Comparison of ENCODE assay signal across 11 mouse cellular contexts in the genomic region with DNA sequence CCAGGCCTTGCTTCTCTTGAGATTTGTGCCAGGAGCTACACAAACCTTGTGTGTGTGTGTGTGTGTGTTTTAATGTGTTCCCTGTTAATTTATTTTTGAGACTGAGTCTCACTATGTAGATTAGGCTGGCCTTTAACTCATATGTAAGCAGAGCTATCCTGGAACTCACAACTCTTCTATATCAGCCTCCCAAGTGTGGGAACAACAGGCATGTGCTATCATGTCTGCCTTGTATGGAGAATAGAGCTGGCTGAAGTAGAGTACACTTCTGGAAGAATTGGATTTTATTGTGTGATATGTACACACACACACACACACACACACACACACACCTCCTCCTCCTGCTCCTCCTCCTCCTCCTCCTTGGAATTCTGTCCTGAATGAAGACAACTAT. TPM values are rescaled to one million over a fixed set of nuclear protein-coding genes. Genes with fewer than 3 reads are reported as not detected.
DNase-seq lines count a peak whose midpoint lies in the region; ATAC-seq and TF ChIP-seq lines count a peak whose summit lies in the region.
"Had no signal": no experiment of that assay in that cellular context is flagged by ENCODE, and none has a peak within 500 bp of the region (broad histone marks: within the 10 kb centered on the region; RNA-seq: fewer than 3 reads in every experiment).

No protein-coding gene starts in this region.

- intact Hi-C loops in heart, postnatal 25 days (cut with DNase I), result loop anchor here (5.0 kb wide), 1 partner anchor 36 kb away; no protein-coding TSS in a partner anchor

- H3K27me3 ChIP-seq in heart, embryonic 13.5 days (replicated peaks), result no peaks in the 10 kb centered on the region
- H3K27me3 ChIP-seq in liver, embryonic 12.5 days (replicated peaks), result no peaks in the 10 kb centered on the region
- no peaks in the 10 kb centered on the region for H3K27me3 ChIP-seq in forebrain, postnatal 0 days (ENCODE audit: insufficient read depth, low read length)
- H3K27me3 ChIP-seq in midbrain, embryonic 16.5 days (ENCODE audit: control insufficient read depth, insufficient read depth, low read depth, low read length), result no peaks in the 10 kb centered on the region

- DNase-seq in heart, postnatal 25 days (ENCODE audit: low spot score), result no peak
- DNase-seq in liver, result no peak
- DNase-seq in forebrain, postnatal 0 days, result no peak
- DNase-seq in cerebellum, postnatal 10 days, result no peak
- DNase-seq: layer of hippocampus, postnatal 36 days; thymus, adult 2 months had no signal

- H3K36me3 ChIP-seq in heart, embryonic 13.5 days, result no peaks in the 10 kb centered on the region
- H3K36me3 ChIP-seq in liver, embryonic 12.5 days, result no peaks in the 10 kb centered on the region
- H3K36me3 ChIP-seq in forebrain, postnatal 0 days (ENCODE audit: insufficient read depth), result no peaks in the 10 kb centered on the region
- no peaks in the 10 kb centered on the region for H3K36me3 ChIP-seq in midbrain, embryonic 16.5 days (ENCODE audit: control insufficient read depth, insufficient read depth, low read length)

- no peaks in the 10 kb centered on the region for H3K9me3 ChIP-seq in heart, embryonic 13.5 days
- H3K9me3 ChIP-seq in liver, embryonic 12.5 days (replicated peaks), result no peaks in the 10 kb centered on the region
- no peaks in the 10 kb centered on the region for H3K9me3 ChIP-seq in forebrain, postnatal 0 days (ENCODE audit: low read length)
- 0 out of 2 replicates have a peak, but pooled peaks cover 3% of the 10 kb centered on the region for H3K9me3 ChIP-seq in midbrain, embryonic 16.5 days (replicated peaks; ENCODE audit: control insufficient read depth, low read length, poor library complexity, severe bottlenecking)

- TF ChIP-seq CTCF in forebrain, postnatal 0 days (IDR thresholded peaks at IDR 0.05; ENCODE audit: low read depth), result no peak

- no peak for ATAC-seq in heart, embryonic 13.5 days (ENCODE audit: extremely low read depth, insufficient number of reproducible peaks, low FRiP score, low TSS enrichment)
- no peak for ATAC-seq in liver, embryonic 12.5 days
- ATAC-seq in forebrain, postnatal 0 days, result no peak
- no peak for ATAC-seq in midbrain, embryonic 16.5 days
- ATAC-seq in frontal cortex, adult (ENCODE audit: low TSS enrichment), result no peak
- ATAC-seq: CD4-positive, CD25-positive, alpha-beta regulatory T cell, adult 4 months had no signal

- no peak overlapping the region for H3K4me2 ChIP-seq in heart, embryonic 13.5 days
- H3K4me2 ChIP-seq in liver, embryonic 12.5 days, result no peak overlapping the region
- no peak overlapping the region for H3K4me2 ChIP-seq in forebrain, postnatal 0 days (ENCODE audit: low read depth)
- H3K4me2 ChIP-seq in midbrain, embryonic 16.5 days (ENCODE audit: low read length), result no peak overlapping the region

- H3K27ac ChIP-seq in heart, embryonic 13.5 days (replicated peaks), result peak overlapping the region; percentile 80
- 0 out of 2 replicates have a peak overlapping the region, but pooled peaks have one; percentile 13 for H3K27ac ChIP-seq in liver, embryonic 12.5 days
- peak overlapping the region; percentile 57; the same call in 1 of the 2 replicates for H3K27ac ChIP-seq in forebrain, postnatal 0 days (ENCODE audit: low read depth, low read length)
- H3K27ac ChIP-seq in midbrain, embryonic 16.5 days (ENCODE audit: low read length), result peak overlapping the region; percentile 29; the same call in 1 of the 2 replicates

- H3K4me3 ChIP-seq in heart, embryonic 13.5 days, result no peak overlapping the region
- no peak overlapping the region for H3K4me3 ChIP-seq in liver, embryonic 12.5 days
- no peak overlapping the region for H3K4me3 ChIP-seq in forebrain, postnatal 0 days (ENCODE audit: low read depth, low read length)
- no peak overlapping the region for H3K4me3 ChIP-seq in midbrain, embryonic 16.5 days (ENCODE audit: low read depth, low read length)

- no peak overlapping the region for H3K9ac ChIP-seq in heart, embryonic 13.5 days
- H3K9ac ChIP-seq in liver, embryonic 12.5 days, result no peak overlapping the region
- no peak overlapping the region for H3K9ac ChIP-seq in forebrain, postnatal 0 days
- no peak overlapping the region for H3K9ac ChIP-seq in midbrain, embryonic 16.5 days (ENCODE audit: low read depth, low read length)

- peaks cover 49% of the 10 kb centered on the region for H3K4me1 ChIP-seq in heart, embryonic 13.5 days
- 0 out of 2 replicates have a peak, but pooled peaks cover 8% of the 10 kb centered on the region for H3K4me1 ChIP-seq in liver, embryonic 12.5 days
- H3K4me1 ChIP-seq in forebrain, postnatal 0 days (ENCODE audit: insufficient read depth), result no peaks in the 10 kb centered on the region
- H3K4me1 ChIP-seq in midbrain, embryonic 16.5 days (ENCODE audit: control insufficient read depth, insufficient read depth, low read length), result peaks cover 8% of the 10 kb centered on the region

RNA-seq across cellular contexts. Expression of gene Sept7, which starts 39.1 kb away (rescaled TPM):
- 247 and 264 TPM in 2 replicates for polyA plus RNA-seq in heart, embryonic 13.5 days (2015; fragmentation: Nextera tagmentation; extraction: Ambion mirVana)
- 100 to 1,000 TPM; 108 to 115 TPM for total RNA-seq in heart, postnatal 25 days (2021)
- polyA plus RNA-seq in liver, embryonic 12.5 days (2016; fragmentation: Nextera tagmentation; extraction: Ambion mirVana), result 137 TPM in 2 replicates
- total RNA-seq in forebrain, postnatal 0 days (2014; rRNA removed), result 205 and 233 TPM in 2 replicates
- 249 and 277 TPM in 2 replicates for polyA plus RNA-seq in forebrain, postnatal 0 days (2015; fragmentation: Nextera tagmentation; extraction: Ambion mirVana)
- polyA plus RNA-seq in midbrain, embryonic 16.5 days (2015; fragmentation: Nextera tagmentation; extraction: Ambion mirVana), result 247 and 251 TPM in 2 replicates

Comparison
In these comparisons a context has a peak if more than half of its experiments do, and no peak if none do; other contexts are left out.
1. H3K27ac ChIP-seq: peak in every context shown above with its lines; median percentile 80 in heart, embryonic 13.5 days; 57 in forebrain, postnatal 0 days; 29 in midbrain, embryonic 16.5 days; 13 in liver, embryonic 12.5 days.